Mouse (Mus musculus): ENCODE measurements around the gene Mrpl54.

- no peak for TF ChIP-seq CTCF (conservative IDR thresholded peaks at IDR 0.05; ENCODE audit: low read length)
- TF ChIP-seq NANOG (IDR thresholded peaks at IDR 0.05; ENCODE audit: borderline replicate concordance, low read length): no peak
Observed at GRCm38 (mm10) chr10:81257158-81258039, 9.3 kb downstream of the Mrpl54 start.
